Mouse (Mus musculus): ENCODE results near the gene Gpr143. TPM values are rescaled to one million over a fixed set of nuclear protein-coding genes. Genes with fewer than 3 reads are reported as not detected.

Gpr143 gene
- polyA plus RNA-seq, 1 experiment from 2014 or later = 0.46 TPM

DNA sequence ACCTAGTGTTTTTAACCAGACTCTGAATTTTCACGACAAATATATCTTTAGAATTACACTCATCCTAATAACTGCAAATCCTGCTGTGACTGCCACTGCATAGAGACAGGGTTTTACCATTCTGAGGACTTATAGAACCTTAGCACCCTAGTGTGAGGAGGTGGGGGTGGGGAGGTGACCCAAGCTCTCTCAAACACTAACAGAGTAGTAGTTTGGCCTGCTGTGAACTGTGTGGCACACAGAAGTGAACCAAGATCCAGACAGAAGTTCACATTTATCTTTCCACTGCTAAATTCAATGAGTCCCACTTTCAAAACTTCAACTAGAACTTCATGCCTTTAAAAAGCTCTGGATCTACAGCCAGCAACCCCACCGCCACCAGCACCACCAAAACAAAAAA lies 18.9 kb upstream of the Gpr143 start:
- no peak overlapping the region for H3K27ac ChIP-seq (replicated peaks; ENCODE audit: low read depth, low read length)
- no peaks in the 10 kb centered on the region for H3K27me3 ChIP-seq (ENCODE audit: control insufficient read depth, insufficient read depth, low read length)
- WGBS = 63% methylated on average over 2 of the region's 2 CpGs
- H3K4me2 ChIP-seq (ENCODE audit: low read length) = no peak overlapping the region
- no peaks in the 10 kb centered on the region for H3K36me3 ChIP-seq (ENCODE audit: control insufficient read depth, insufficient read depth, low read length)
- no peak for ATAC-seq (ENCODE audit: low FRiP score, low TSS enrichment)
- no peak overlapping the region for H3K9ac ChIP-seq (replicated peaks; ENCODE audit: low read length)
- no peak for DNase-seq
- H3K9me3 ChIP-seq (ENCODE audit: control insufficient read depth, low read length) = no peaks in the 10 kb centered on the region
- H3K4me1 ChIP-seq (ENCODE audit: control insufficient read depth, insufficient read depth, low read length) = no peaks in the 10 kb centered on the region
- H3K4me3 ChIP-seq (replicated peaks; ENCODE audit: low read depth, low read length) = no peak overlapping the region

DNA sequence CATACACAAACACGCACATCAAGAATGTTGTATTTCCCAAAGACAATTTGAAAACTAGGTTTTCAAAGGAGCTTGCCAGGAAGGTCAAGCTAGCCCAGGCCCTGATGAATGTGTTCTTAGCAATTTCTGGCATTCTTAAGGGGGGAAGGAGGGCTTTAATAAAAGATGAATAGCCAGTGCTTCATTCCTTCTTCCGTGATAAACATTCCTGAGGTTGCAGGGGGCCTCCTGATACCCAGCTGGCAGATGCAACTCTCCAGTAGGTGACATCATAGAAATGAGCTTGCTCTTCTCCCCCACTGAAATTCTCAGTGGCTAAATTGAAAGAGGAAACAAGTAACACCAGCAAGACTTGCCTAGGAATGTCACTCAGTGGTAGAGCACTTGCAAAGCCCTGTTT lies 17.6 kb upstream of the Gpr143 start:
- no peak overlapping the region for H3K9ac ChIP-seq (replicated peaks; ENCODE audit: low read length)
- H3K4me1 ChIP-seq (ENCODE audit: control insufficient read depth, insufficient read depth, low read length) = no peaks in the 10 kb centered on the region
- H3K27ac ChIP-seq (replicated peaks; ENCODE audit: low read depth, low read length) = no peak overlapping the region
- no peak overlapping the region for H3K4me2 ChIP-seq (ENCODE audit: low read length)
- no peaks in the 10 kb centered on the region for H3K36me3 ChIP-seq (ENCODE audit: control insufficient read depth, insufficient read depth, low read length)
- H3K4me3 ChIP-seq (replicated peaks; ENCODE audit: low read depth, low read length) = no peak overlapping the region
- peaks cover 8% of the 10 kb centered on the region for H3K27me3 ChIP-seq (ENCODE audit: control insufficient read depth, insufficient read depth, low read length)
- no peak for DNase-seq
- ATAC-seq (ENCODE audit: low FRiP score, low TSS enrichment) = no peak
- 49% methylated on average over 2 of the region's 2 CpGs for WGBS
- no peaks in the 10 kb centered on the region for H3K9me3 ChIP-seq (ENCODE audit: control insufficient read depth, low read length)

DNA sequence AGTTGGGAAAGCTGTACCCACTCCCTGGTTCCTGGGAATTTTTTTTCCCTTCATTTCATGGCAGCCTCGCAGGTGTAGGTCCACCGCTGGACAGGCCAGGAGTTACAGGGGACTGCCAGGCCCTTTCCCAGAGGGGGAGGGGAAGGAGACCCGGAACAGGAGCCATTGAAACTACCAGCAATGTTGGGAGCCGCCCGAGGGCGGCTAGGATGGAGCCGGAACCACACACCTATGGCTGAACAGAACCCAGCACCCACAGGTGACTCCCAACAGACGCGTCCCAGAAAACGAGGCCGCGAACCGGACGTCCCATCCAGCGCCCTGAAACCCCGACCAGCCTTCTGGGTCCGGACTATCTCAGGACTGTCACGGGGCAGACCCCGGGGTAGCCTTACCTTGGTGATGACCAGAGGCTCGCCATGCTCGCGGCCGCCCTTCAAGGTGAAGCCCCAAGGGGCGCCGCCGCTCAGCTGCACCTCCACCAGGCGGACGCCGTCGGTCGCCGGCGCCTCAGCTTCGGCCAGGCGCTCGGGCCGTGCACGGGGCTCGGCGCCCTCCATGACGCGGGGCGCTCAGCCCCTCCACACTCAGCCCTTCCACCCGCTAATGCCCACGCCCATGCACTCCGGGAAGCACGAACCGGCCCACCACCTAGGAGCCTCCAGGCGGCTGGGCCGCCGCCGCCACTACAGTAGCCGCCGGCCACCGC lies 12.7 kb upstream of the Gpr143 start, which contains the start of gene Shroom2:
Gene Shroom2 (minus strand): TSS at position 575 of the 709 bp plus-strand sequence.
- WGBS = 17% methylated on average over 54 of the region's 55 CpGs
- Histone ChIP-seq H3K4me2 (ENCODE audit: low read length) (peak within 1 kb of the TSS; percentile 67), H3K4me3 (replicated peaks; ENCODE audit: low read depth, low read length) (peak within 1 kb of the TSS; percentile 47), H3K27me3 (ENCODE audit: control insufficient read depth, insufficient read depth, low read length) (peaks cover 11% of the 10 kb centered on the region), H3K9me3 (ENCODE audit: control insufficient read depth, low read length) (no peaks in the 10 kb centered on the region), H3K36me3 (ENCODE audit: control insufficient read depth, insufficient read depth, low read length) (no peaks in the 10 kb centered on the region), H3K9ac (replicated peaks; ENCODE audit: low read length) (peak within 1 kb of the TSS; percentile 42; the same call in 1 of the 2 replicates), H3K27ac (replicated peaks; ENCODE audit: low read depth, low read length) (no peak within 1 kb of the TSS), H3K4me1 (ENCODE audit: control insufficient read depth, insufficient read depth, low read length) (no peaks in the 10 kb centered on the region)
- DNase-seq = peak; percentile 14
- peak; percentile 78 for ATAC-seq (ENCODE audit: low FRiP score, low TSS enrichment)

DNA sequence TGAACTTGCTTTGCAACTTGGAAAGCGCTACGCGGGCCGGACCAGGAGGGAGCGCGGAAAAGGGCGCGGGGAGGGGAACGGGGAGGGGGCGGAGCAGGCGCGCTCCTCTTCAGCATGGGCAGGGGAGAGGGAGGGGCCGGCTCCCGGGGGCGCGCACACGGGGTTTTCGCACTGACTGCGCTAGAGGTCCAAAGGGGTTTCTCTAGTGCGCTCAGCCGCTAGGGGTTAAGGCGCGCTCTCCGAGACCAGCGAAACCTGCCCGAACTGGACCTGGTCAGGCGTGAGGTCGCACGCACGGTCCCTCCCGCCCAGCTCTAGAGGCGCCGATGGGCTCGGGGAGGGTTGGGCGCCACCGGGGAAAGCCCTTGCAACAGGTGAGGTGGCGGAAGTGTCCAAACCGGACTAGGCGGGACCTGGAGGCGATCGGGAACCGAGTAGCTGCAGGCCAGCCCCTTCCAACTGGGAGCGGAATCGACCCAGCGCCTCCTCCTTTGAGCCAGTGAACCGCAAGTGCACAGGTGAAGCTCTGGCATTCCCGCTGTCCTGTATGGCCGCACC lies 12.0 kb upstream of the Gpr143 start:
- no peak overlapping the region for H3K27ac ChIP-seq (replicated peaks; ENCODE audit: low read depth, low read length)
- H3K27me3 ChIP-seq (ENCODE audit: control insufficient read depth, insufficient read depth, low read length) = peaks cover 11% of the 10 kb centered on the region
- no peaks in the 10 kb centered on the region for H3K36me3 ChIP-seq (ENCODE audit: control insufficient read depth, insufficient read depth, low read length)
- ATAC-seq (ENCODE audit: low FRiP score, low TSS enrichment) (peak; percentile 80), DNase-seq (peak; percentile 63)
- WGBS = 25% methylated on average over 46 of the region's 48 CpGs
- peak overlapping the region; percentile 47 for H3K4me3 ChIP-seq (replicated peaks; ENCODE audit: low read depth, low read length)
- H3K4me2 ChIP-seq (ENCODE audit: low read length) = peak overlapping the region; percentile 67
- no peaks in the 10 kb centered on the region for H3K9me3 ChIP-seq (ENCODE audit: control insufficient read depth, low read length)
- no peaks in the 10 kb centered on the region for H3K4me1 ChIP-seq (ENCODE audit: control insufficient read depth, insufficient read depth, low read length)
- H3K9ac ChIP-seq (replicated peaks; ENCODE audit: low read length) = peak overlapping the region; percentile 42; the same call in 1 of the 2 replicates

DNA sequence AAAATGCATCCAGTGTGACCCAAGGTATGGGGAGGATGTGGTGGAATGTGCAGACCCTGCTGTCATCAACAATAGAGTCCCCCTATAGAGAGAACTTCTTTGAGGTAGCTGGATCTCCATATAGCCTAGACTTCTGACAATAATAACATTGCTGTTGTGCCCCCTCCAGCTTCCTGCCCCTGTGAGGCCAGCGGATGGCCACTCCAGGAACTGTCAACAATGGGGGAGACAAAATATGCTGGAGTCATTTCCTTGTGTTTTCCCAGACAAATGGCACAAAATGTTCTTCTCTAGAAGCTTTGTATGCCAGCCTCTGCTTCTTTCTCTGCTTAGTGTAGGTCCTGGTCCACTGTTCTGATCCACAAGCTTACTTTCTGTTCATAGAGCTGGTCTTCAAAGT lies 6.4 kb downstream of the Gpr143 start:
- H3K4me2 ChIP-seq (ENCODE audit: low read length) = no peak overlapping the region
- ATAC-seq (ENCODE audit: low FRiP score, low TSS enrichment) = no peak
- H3K36me3 ChIP-seq (ENCODE audit: control insufficient read depth, insufficient read depth, low read length) = no peaks in the 10 kb centered on the region
- H3K4me3 ChIP-seq (replicated peaks; ENCODE audit: low read depth, low read length) = no peak overlapping the region
- DNase-seq = no peak
- no peak overlapping the region for H3K9ac ChIP-seq (replicated peaks; ENCODE audit: low read length)
- 89% methylated on average over 1 of the region's 1 CpGs for WGBS
- H3K9me3 ChIP-seq (ENCODE audit: control insufficient read depth, low read length) = no peaks in the 10 kb centered on the region
- H3K27ac ChIP-seq (replicated peaks; ENCODE audit: low read depth, low read length) = no peak overlapping the region
- no peaks in the 10 kb centered on the region for H3K4me1 ChIP-seq (ENCODE audit: control insufficient read depth, insufficient read depth, low read length)
- no peaks in the 10 kb centered on the region for H3K27me3 ChIP-seq (ENCODE audit: control insufficient read depth, insufficient read depth, low read length)

DNA sequence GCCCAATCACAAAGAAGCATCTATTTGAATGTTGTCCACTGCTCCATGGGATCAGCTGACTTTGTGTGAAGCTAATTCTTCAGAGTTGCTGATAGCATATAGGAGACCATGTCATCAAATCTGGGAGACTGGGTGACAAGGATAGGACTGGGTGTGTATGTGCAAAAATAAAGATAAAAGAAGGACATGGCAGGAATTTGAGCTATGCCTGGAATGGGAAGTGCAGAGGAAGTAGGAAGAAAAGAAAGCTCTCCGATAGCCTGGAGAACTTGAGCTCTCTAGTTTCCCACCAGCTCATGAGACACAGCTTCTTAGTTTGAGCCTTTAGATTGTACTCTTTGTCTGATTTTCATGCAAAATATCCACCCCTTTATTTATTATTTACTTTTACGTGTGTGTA lies 6.9 kb downstream of the Gpr143 start:
- Histone ChIP-seq H3K27ac (replicated peaks; ENCODE audit: low read depth, low read length) (no peak overlapping the region), H3K36me3 (ENCODE audit: control insufficient read depth, insufficient read depth, low read length) (no peaks in the 10 kb centered on the region), H3K9ac (replicated peaks; ENCODE audit: low read length) (no peak overlapping the region), H3K4me1 (ENCODE audit: control insufficient read depth, insufficient read depth, low read length) (no peaks in the 10 kb centered on the region), H3K9me3 (ENCODE audit: control insufficient read depth, low read length) (no peaks in the 10 kb centered on the region), H3K27me3 (ENCODE audit: control insufficient read depth, insufficient read depth, low read length) (no peaks in the 10 kb centered on the region), H3K4me2 (ENCODE audit: low read length) (no peak overlapping the region), H3K4me3 (replicated peaks; ENCODE audit: low read depth, low read length) (no peak overlapping the region)
- ATAC-seq (ENCODE audit: low FRiP score, low TSS enrichment) (no peak), DNase-seq (no peak)
- 77% methylated on average over 2 of the region's 2 CpGs for WGBS

DNA sequence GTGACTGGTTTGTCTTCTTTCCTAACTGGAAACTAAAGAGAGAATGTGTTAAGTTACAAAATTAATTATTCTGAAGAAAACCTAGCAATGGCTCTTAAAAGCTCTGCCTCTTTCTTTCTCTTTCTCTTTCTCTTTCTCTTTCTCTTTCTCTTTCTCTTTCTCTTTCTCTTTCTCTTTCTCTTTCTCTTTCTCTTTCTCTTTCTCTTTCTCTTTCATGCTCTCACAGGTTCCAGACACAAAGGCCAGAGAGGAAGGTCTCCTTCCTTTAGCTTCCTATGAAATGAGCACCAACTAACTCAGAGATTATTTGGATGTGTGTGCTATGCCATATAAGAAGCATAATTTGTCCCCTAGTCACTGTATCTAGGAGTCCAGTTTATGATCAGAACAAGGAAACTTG lies 23.6 kb downstream of the Gpr143 start:
- no peak overlapping the region for H3K9ac ChIP-seq (replicated peaks; ENCODE audit: low read length)
- DNase-seq (no peak), ATAC-seq (ENCODE audit: low FRiP score, low TSS enrichment) (no peak)
- no peaks in the 10 kb centered on the region for H3K4me1 ChIP-seq (ENCODE audit: control insufficient read depth, insufficient read depth, low read length)
- H3K27ac ChIP-seq (replicated peaks; ENCODE audit: low read depth, low read length) = no peak overlapping the region
- no peak overlapping the region for H3K4me3 ChIP-seq (replicated peaks; ENCODE audit: low read depth, low read length)
- no peaks in the 10 kb centered on the region for H3K27me3 ChIP-seq (ENCODE audit: control insufficient read depth, insufficient read depth, low read length)
- H3K4me2 ChIP-seq (ENCODE audit: low read length) = no peak overlapping the region
- no peaks in the 10 kb centered on the region for H3K9me3 ChIP-seq (ENCODE audit: control insufficient read depth, low read length)
- no peaks in the 10 kb centered on the region for H3K36me3 ChIP-seq (ENCODE audit: control insufficient read depth, insufficient read depth, low read length)

DNA sequence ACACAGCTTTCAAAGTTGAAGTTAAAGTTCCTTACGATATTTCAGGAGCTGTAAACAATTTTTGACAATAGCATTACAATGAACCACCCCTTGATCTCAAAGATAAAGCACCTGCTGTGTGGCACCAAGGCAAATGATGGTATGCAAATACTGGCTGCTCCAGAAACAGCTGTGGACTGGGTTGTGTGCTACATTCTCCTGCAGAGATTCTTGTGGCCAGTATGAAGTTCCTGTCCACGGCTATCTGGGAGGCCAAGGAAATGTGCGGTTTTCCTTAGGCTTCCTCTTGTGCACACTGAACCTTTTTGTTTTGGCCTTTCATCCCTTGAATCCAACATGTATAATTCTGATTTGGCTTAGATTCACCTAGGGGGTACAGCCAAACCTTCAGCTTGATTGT lies 31.6 kb downstream of the Gpr143 start:
- H3K4me3 ChIP-seq (replicated peaks; ENCODE audit: low read depth, low read length) = no peak overlapping the region
- no peak overlapping the region for H3K9ac ChIP-seq (replicated peaks; ENCODE audit: low read length)
- H3K4me1 ChIP-seq (ENCODE audit: control insufficient read depth, insufficient read depth, low read length) = no peaks in the 10 kb centered on the region
- no peak overlapping the region for H3K27ac ChIP-seq (replicated peaks; ENCODE audit: low read depth, low read length)
- H3K4me2 ChIP-seq (ENCODE audit: low read length) = no peak overlapping the region
- H3K27me3 ChIP-seq (ENCODE audit: control insufficient read depth, insufficient read depth, low read length) = no peaks in the 10 kb centered on the region
- H3K36me3 ChIP-seq (ENCODE audit: control insufficient read depth, insufficient read depth, low read length) = no peaks in the 10 kb centered on the region
- DNase-seq = no peak
- H3K9me3 ChIP-seq (ENCODE audit: control insufficient read depth, low read length) = no peaks in the 10 kb centered on the region
- ATAC-seq (ENCODE audit: low FRiP score, low TSS enrichment) = no peak
- 80% methylated on average over 3 of the region's 3 CpGs for WGBS

DNA sequence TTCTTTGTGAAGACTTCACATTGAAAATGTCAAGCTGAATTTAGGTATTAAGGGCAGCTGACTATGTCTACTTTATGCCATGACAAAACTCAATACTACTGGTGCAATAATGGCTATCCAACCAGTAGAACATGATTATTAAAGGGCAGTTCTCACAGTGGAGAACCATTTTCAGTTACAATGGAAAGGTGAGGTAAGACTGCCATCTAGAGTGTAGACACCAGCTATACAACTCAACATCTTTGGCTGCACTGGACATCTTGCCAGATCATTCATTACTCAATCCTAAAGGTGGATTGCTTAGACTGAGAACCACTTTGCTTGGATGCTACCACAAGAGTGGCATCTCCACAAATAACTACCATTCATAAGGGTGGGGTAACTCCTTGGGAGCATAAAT lies 37.3 kb downstream of the Gpr143 start:
- DNase-seq = peak; percentile 29
- H3K9me3 ChIP-seq (ENCODE audit: control insufficient read depth, low read length) = no peaks in the 10 kb centered on the region
- no peak overlapping the region for H3K27ac ChIP-seq (replicated peaks; ENCODE audit: low read depth, low read length)
- H3K9ac ChIP-seq (replicated peaks; ENCODE audit: low read length) = no peak overlapping the region
- H3K36me3 ChIP-seq (ENCODE audit: control insufficient read depth, insufficient read depth, low read length) = no peaks in the 10 kb centered on the region
- H3K4me2 ChIP-seq (ENCODE audit: low read length) = no peak overlapping the region
- H3K27me3 ChIP-seq (ENCODE audit: control insufficient read depth, insufficient read depth, low read length) = no peaks in the 10 kb centered on the region
- H3K4me3 ChIP-seq (replicated peaks; ENCODE audit: low read depth, low read length) = no peak overlapping the region
- ATAC-seq (ENCODE audit: low FRiP score, low TSS enrichment) = no peak
- H3K4me1 ChIP-seq (ENCODE audit: control insufficient read depth, insufficient read depth, low read length) = no peaks in the 10 kb centered on the region
